Mouse (Mus musculus): Measurements from ENCODE around the gene Cep57l1. TPM values are rescaled to one million over a fixed set of nuclear protein-coding genes. Genes with fewer than 3 reads are reported as not detected.

Gene Cep57l1
- polyA plus RNA-seq, 1 experiment from 2014 or later: 18.1 TPM

- ATAC-seq (ENCODE audit: low read depth) (no peak), DNase-seq (ENCODE audit: low spot score) (no peak)
- Histone ChIP-seq H3K27ac (replicated peaks; ENCODE audit: low read depth, low read length) (no peak overlapping the region), H3K36me3 (ENCODE audit: control insufficient read depth, insufficient read depth, low read length) (no peaks in the 10 kb centered on the region), H3K9me3 (ENCODE audit: control insufficient read depth, low read length) (no peaks in the 10 kb centered on the region), H3K27me3 (replicated peaks; ENCODE audit: control insufficient read depth, insufficient read depth, low read length) (no peaks in the 10 kb centered on the region), H3K4me3 (ENCODE audit: low read depth, low read length) (no peak overlapping the region), H3K4me2 (ENCODE audit: low read depth, low read length) (no peak overlapping the region), H3K9ac (ENCODE audit: low read depth, low read length) (no peak overlapping the region), H3K4me1 (ENCODE audit: control insufficient read depth, insufficient read depth, low read length) (0 out of 2 replicates have a peak, but pooled peaks cover 3% of the 10 kb centered on the region)
- WGBS: 66% methylated on average over 4 of the region's 4 CpGs
Observed at GRCm38 (mm10) chr10:41744006-41744405, 65.7 kb downstream of the Cep57l1 start.

GRCm38 (mm10) chr10:41740221-41740620, 69.5 kb downstream of the Cep57l1 start:
- Histone ChIP-seq H3K9ac (ENCODE audit: low read depth, low read length) (no peak overlapping the region), H3K9me3 (ENCODE audit: control insufficient read depth, low read length) (no peaks in the 10 kb centered on the region), H3K4me1 (ENCODE audit: control insufficient read depth, insufficient read depth, low read length) (no peaks in the 10 kb centered on the region), H3K36me3 (ENCODE audit: control insufficient read depth, insufficient read depth, low read length) (peaks cover 14% of the 10 kb centered on the region; the same call in 1 of the 2 replicates), H3K4me2 (ENCODE audit: low read depth, low read length) (no peak overlapping the region), H3K4me3 (ENCODE audit: low read depth, low read length) (no peak overlapping the region), H3K27ac (replicated peaks; ENCODE audit: low read depth, low read length) (no peak overlapping the region), H3K27me3 (replicated peaks; ENCODE audit: control insufficient read depth, insufficient read depth, low read length) (no peaks in the 10 kb centered on the region)
- ATAC-seq (ENCODE audit: low read depth): no peak
- no peak for DNase-seq (ENCODE audit: low spot score)
- 85% methylated on average over 2 of the region's 2 CpGs for WGBS

DNA sequence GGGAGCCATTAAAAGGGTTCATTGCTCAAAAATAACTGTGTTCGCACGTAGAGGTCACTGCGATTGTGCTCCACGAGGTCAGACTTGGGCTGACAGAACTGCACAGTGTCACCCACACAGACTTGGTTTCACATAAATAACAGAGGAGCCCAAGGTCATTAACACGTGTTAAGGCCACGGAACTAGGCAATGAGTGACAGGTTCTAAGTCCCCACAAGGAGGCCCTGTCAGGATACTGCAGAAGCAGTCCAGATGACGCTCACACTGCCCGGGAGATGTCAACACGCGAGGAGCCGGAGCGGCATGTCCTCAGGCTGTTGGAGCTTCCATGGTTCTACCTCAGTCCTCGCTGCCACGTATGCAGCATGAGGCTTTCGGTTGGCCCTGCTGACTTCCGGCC, 72.4 kb downstream of the Cep57l1 start:
- ATAC-seq (ENCODE audit: low read depth): no peak
- H3K4me3 ChIP-seq (ENCODE audit: low read depth, low read length): no peak overlapping the region
- no peaks in the 10 kb centered on the region for H3K9me3 ChIP-seq (ENCODE audit: control insufficient read depth, low read length)
- no peaks in the 10 kb centered on the region for H3K4me1 ChIP-seq (ENCODE audit: control insufficient read depth, insufficient read depth, low read length)
- no peak overlapping the region for H3K27ac ChIP-seq (replicated peaks; ENCODE audit: low read depth, low read length)
- H3K4me2 ChIP-seq (ENCODE audit: low read depth, low read length): no peak overlapping the region
- no peak for DNase-seq (ENCODE audit: low spot score)
- peaks cover 14% of the 10 kb centered on the region; the same call in 1 of the 2 replicates for H3K36me3 ChIP-seq (ENCODE audit: control insufficient read depth, insufficient read depth, low read length)
- WGBS: 92% methylated on average over 16 of the region's 16 CpGs
- no peak overlapping the region for H3K9ac ChIP-seq (ENCODE audit: low read depth, low read length)
- no peaks in the 10 kb centered on the region for H3K27me3 ChIP-seq (replicated peaks; ENCODE audit: control insufficient read depth, insufficient read depth, low read length)

GRCm38 (mm10) chr10:41735398-41735797, 74.3 kb downstream of the Cep57l1 start:
- H3K27ac ChIP-seq (replicated peaks; ENCODE audit: low read depth, low read length): no peak overlapping the region
- DNase-seq (ENCODE audit: low spot score) (no peak), ATAC-seq (ENCODE audit: low read depth) (no peak)
- peaks cover 16% of the 10 kb centered on the region; the same call in 1 of the 2 replicates for H3K36me3 ChIP-seq (ENCODE audit: control insufficient read depth, insufficient read depth, low read length)
- H3K9me3 ChIP-seq (ENCODE audit: control insufficient read depth, low read length): no peaks in the 10 kb centered on the region
- no peak overlapping the region for H3K4me3 ChIP-seq (ENCODE audit: low read depth, low read length)
- no peaks in the 10 kb centered on the region for H3K27me3 ChIP-seq (replicated peaks; ENCODE audit: control insufficient read depth, insufficient read depth, low read length)
- 76% methylated on average over 6 of the region's 6 CpGs for WGBS
- no peak overlapping the region for H3K4me2 ChIP-seq (ENCODE audit: low read depth, low read length)
- no peak overlapping the region for H3K9ac ChIP-seq (ENCODE audit: low read depth, low read length)
- no peaks in the 10 kb centered on the region for H3K4me1 ChIP-seq (ENCODE audit: control insufficient read depth, insufficient read depth, low read length)

DNA sequence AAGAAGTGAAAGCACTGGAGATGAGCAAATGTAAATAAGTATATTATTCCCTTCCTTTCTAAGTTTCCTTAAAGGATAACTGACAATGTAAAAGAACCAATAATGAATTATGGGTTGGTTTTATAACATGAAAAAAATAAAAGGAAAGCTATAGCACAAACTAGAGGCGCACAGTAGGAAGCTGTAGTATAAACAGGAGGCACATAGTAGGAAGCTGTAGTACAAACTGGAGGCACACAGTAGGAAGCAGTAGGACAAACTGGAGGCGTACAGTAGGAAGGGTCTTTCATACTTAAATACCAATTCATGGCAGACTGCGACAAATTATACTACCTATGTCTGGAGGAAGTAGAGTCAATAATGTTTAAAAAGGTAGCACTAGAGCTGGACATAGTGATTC, 76.5 kb downstream of the Cep57l1 start:
- ATAC-seq (ENCODE audit: low read depth): no peak

GRCm38 (mm10) chr10:41731932-41732331, 77.7 kb downstream of the Cep57l1 start:
- H3K9me3 ChIP-seq (ENCODE audit: control insufficient read depth, low read length): peaks cover 4% of the 10 kb centered on the region; the same call in 1 of the 2 replicates
- peaks cover 18% of the 10 kb centered on the region for H3K36me3 ChIP-seq (ENCODE audit: control insufficient read depth, insufficient read depth, low read length)
- H3K4me1 ChIP-seq (ENCODE audit: control insufficient read depth, insufficient read depth, low read length): no peaks in the 10 kb centered on the region
- H3K9ac ChIP-seq (ENCODE audit: low read depth, low read length): no peak overlapping the region
- peak; percentile 47 for DNase-seq (ENCODE audit: low spot score)
- H3K4me3 ChIP-seq (ENCODE audit: low read depth, low read length): no peak overlapping the region
- no peak overlapping the region for H3K27ac ChIP-seq (replicated peaks; ENCODE audit: low read depth, low read length)
- no peak overlapping the region for H3K4me2 ChIP-seq (ENCODE audit: low read depth, low read length)
- 87% methylated on average over 4 of the region's 4 CpGs for WGBS
- no peaks in the 10 kb centered on the region for H3K27me3 ChIP-seq (replicated peaks; ENCODE audit: control insufficient read depth, insufficient read depth, low read length)
- ATAC-seq (ENCODE audit: low read depth): no peak; the same call in 1 of the 2 replicates

More for the DNA sequence above, 76.5 kb downstream of the Cep57l1 start:
- Histone ChIP-seq H3K9me3 (ENCODE audit: control insufficient read depth, low read length) (no peaks in the 10 kb centered on the region), H3K4me2 (ENCODE audit: low read depth, low read length) (no peak overlapping the region), H3K4me1 (ENCODE audit: control insufficient read depth, insufficient read depth, low read length) (no peaks in the 10 kb centered on the region), H3K4me3 (ENCODE audit: low read depth, low read length) (no peak overlapping the region), H3K36me3 (ENCODE audit: control insufficient read depth, insufficient read depth, low read length) (peaks cover 19% of the 10 kb centered on the region; the same call in 1 of the 2 replicates), H3K27ac (replicated peaks; ENCODE audit: low read depth, low read length) (no peak overlapping the region), H3K9ac (ENCODE audit: low read depth, low read length) (no peak overlapping the region), H3K27me3 (replicated peaks; ENCODE audit: control insufficient read depth, insufficient read depth, low read length) (no peaks in the 10 kb centered on the region)
- no peak for DNase-seq (ENCODE audit: low spot score)
- 94% methylated on average over 3 of the region's 3 CpGs for WGBS

GRCm38 (mm10) chr10:41730746-41731145, 78.9 kb downstream of the Cep57l1 start:
- ATAC-seq (ENCODE audit: low read depth) (no peak), DNase-seq (ENCODE audit: low spot score) (peak; percentile 21)
- H3K27me3 ChIP-seq (replicated peaks; ENCODE audit: control insufficient read depth, insufficient read depth, low read length): no peaks in the 10 kb centered on the region
- H3K9ac ChIP-seq (ENCODE audit: low read depth, low read length): no peak overlapping the region
- no peak overlapping the region for H3K4me3 ChIP-seq (ENCODE audit: low read depth, low read length)
- no peaks in the 10 kb centered on the region for H3K4me1 ChIP-seq (ENCODE audit: control insufficient read depth, insufficient read depth, low read length)
- peaks cover 13% of the 10 kb centered on the region for H3K36me3 ChIP-seq (ENCODE audit: control insufficient read depth, insufficient read depth, low read length)
- 87% methylated on average over 10 of the region's 10 CpGs for WGBS
- peaks cover 4% of the 10 kb centered on the region; the same call in 1 of the 2 replicates for H3K9me3 ChIP-seq (ENCODE audit: control insufficient read depth, low read length)
- H3K27ac ChIP-seq (replicated peaks; ENCODE audit: low read depth, low read length): no peak overlapping the region; the same call in 1 of the 2 replicates
- H3K4me2 ChIP-seq (ENCODE audit: low read depth, low read length): no peak overlapping the region

DNA sequence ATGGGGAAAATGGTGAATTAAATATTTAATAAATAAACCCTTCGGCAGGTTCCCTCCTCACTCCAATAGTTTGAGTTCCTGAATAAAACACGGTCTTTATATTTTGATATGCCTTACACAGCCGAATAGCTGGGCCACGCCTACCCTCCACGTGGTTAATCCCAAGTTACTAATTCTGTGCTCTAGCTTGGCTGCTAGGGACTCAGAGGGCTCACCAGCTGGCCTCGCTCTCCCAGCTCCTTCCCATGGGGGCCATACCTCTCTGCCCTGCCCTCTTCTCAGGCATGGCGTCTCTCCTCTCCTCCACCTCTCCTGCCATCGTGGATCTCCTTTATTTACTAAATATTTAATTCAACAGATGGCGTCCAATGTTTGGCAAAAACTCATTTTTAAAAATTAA, 83.5 kb downstream of the Cep57l1 start:
- DNase-seq (ENCODE audit: low spot score): no peak
- WGBS: 85% methylated on average over 9 of the region's 9 CpGs
- H3K27ac ChIP-seq (replicated peaks; ENCODE audit: low read depth, low read length): no peak overlapping the region
- H3K27me3 ChIP-seq (replicated peaks; ENCODE audit: control insufficient read depth, insufficient read depth, low read length): no peaks in the 10 kb centered on the region
- no peak overlapping the region for H3K4me3 ChIP-seq (ENCODE audit: low read depth, low read length)
- H3K4me2 ChIP-seq (ENCODE audit: low read depth, low read length): no peak overlapping the region
- peak; percentile 55; the same call in 1 of the 2 replicates for ATAC-seq (ENCODE audit: low read depth)
- H3K9ac ChIP-seq (ENCODE audit: low read depth, low read length): no peak overlapping the region
- no peaks in the 10 kb centered on the region for H3K4me1 ChIP-seq (ENCODE audit: control insufficient read depth, insufficient read depth, low read length)
- peaks cover 4% of the 10 kb centered on the region; the same call in 1 of the 2 replicates for H3K9me3 ChIP-seq (ENCODE audit: control insufficient read depth, low read length)
- H3K36me3 ChIP-seq (ENCODE audit: control insufficient read depth, insufficient read depth, low read length): peaks cover 13% of the 10 kb centered on the region

DNA sequence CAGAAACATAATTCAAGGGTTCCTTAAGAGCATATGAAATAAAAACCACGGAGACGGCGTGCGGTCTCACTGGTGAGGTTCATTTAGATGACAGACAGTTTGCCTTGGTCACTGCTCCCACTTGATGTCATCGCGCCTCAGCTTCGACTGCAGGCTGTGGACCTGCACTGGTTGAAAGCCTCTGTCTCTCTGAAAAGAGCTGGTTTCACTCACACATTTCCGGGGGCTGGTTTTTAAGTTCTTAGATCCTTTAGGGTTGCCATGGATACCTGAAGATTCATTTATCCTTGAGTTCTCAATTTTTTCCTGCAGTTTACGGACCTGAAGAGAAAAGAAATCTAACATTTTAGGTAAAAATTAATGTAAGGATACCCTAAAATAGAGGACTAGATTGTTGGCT, 90.1 kb downstream of the Cep57l1 start:
- Histone ChIP-seq H3K27me3 (replicated peaks; ENCODE audit: control insufficient read depth, insufficient read depth, low read length) (no peaks in the 10 kb centered on the region), H3K36me3 (ENCODE audit: control insufficient read depth, insufficient read depth, low read length) (peaks cover 8% of the 10 kb centered on the region; the same call in 1 of the 2 replicates), H3K4me3 (ENCODE audit: low read depth, low read length) (no peak overlapping the region), H3K9me3 (ENCODE audit: control insufficient read depth, low read length) (no peaks in the 10 kb centered on the region), H3K27ac (replicated peaks; ENCODE audit: low read depth, low read length) (no peak overlapping the region), H3K9ac (ENCODE audit: low read depth, low read length) (no peak overlapping the region), H3K4me1 (ENCODE audit: control insufficient read depth, insufficient read depth, low read length) (peaks cover 3% of the 10 kb centered on the region; the same call in 1 of the 2 replicates), H3K4me2 (ENCODE audit: low read depth, low read length) (no peak overlapping the region)
- no peak for ATAC-seq (ENCODE audit: low read depth)
- DNase-seq (ENCODE audit: low spot score): no peak
- 87% methylated on average over 9 of the region's 9 CpGs for WGBS

Data from embryonic facial prominence, embryonic 14.5 days (tissue).